Mouse (Mus musculus) ES-Bruce4 (cell line): ENCODE measurements around the gene Gpcpd1. TPM values are rescaled to one million over a fixed set of nuclear protein-coding genes. Genes with fewer than 3 reads are reported as not detected.

Experiments used
- H3K27ac ChIP-seq: 2 replicates; pipeline ENCODE4 v1.5.1; 2012; ENCODE audit warnings: low read length, inconsistent platforms; ENCODE audit not compliant: insufficient read depth
- H3K27me3 ChIP-seq: 2 replicates; pipeline ENCODE4 v1.6.1; 2012; ENCODE audit warnings: mild to moderate bottlenecking, low read length, inconsistent platforms; ENCODE audit not compliant: control insufficient read depth, poor library complexity, insufficient read depth, severe bottlenecking
- H3K36me3 ChIP-seq: 2 replicates; pipeline ENCODE4 v1.6.1; 2012; ENCODE audit warnings: inconsistent platforms, mild to moderate bottlenecking, low read length, moderate library complexity; ENCODE audit not compliant: control insufficient read depth, poor library complexity, insufficient read depth, severe bottlenecking
- H3K4me1 ChIP-seq: one replicate; pipeline ENCODE4 v1.8.1; 2011; ENCODE audit warnings: low read length; ENCODE audit not compliant: control insufficient read depth, insufficient read depth
- H3K4me3 ChIP-seq: 2 replicates; pipeline ENCODE4 v1.5.1; 2011; ENCODE audit warnings: low read depth, mild to moderate bottlenecking, low read length
- H3K9ac ChIP-seq: 2 replicates; pipeline ENCODE4 v1.6.1; 2012; ENCODE audit warnings: low read depth, mild to moderate bottlenecking, inconsistent platforms; ENCODE audit not compliant: poor library complexity, severe bottlenecking
- H3K9me3 ChIP-seq: replicated peaks from 2 replicates; pipeline ENCODE4 v1.6.1; 2012; ENCODE audit warnings: mild to moderate bottlenecking, low read length, inconsistent platforms; ENCODE audit not compliant: control insufficient read depth, poor library complexity, insufficient read depth, severe bottlenecking
- CTCF ChIP-seq: IDR thresholded peaks from one replicate; pipeline ENCODE4 v1.8.1; 2011; ENCODE audit warnings: low read depth, low read length
- EP300 ChIP-seq: IDR thresholded peaks from 2 replicates; pipeline ENCODE4 v1.6.1; 2011; ENCODE audit warnings: low read depth, low read length; ENCODE audit not compliant: insufficient read depth
- POLR2A ChIP-seq: IDR thresholded peaks from one replicate; pipeline ENCODE4 v1.8.1; 2011; ENCODE audit warnings: low read length; ENCODE audit not compliant: insufficient read depth
- polyA plus RNA-seq: library from polyadenylated mRNA; stranded (reverse); fragments of >200 nt; gene quantifications from 2 replicates; pipeline ENCODE4 v1.2.4, GENCODE M21; 2011; ENCODE audit warnings: low read depth; ENCODE audit not compliant: missing spikeins, insufficient read depth, insufficient read length

Gene Gpcpd1
- polyA plus RNA-seq, 1 experiment, result 11.0 TPM

- TF ChIP-seq CTCF, result peak; percentile 82
- TF ChIP-seq POLR2A, result no peak
- no peak overlapping the region for H3K27ac ChIP-seq
- no peak overlapping the region for H3K9ac ChIP-seq
- H3K36me3 ChIP-seq, result no peaks in the 10 kb centered on the region
- H3K27me3 ChIP-seq, result no peaks in the 10 kb centered on the region
- no peaks in the 10 kb centered on the region for H3K9me3 ChIP-seq
- H3K4me3 ChIP-seq, result no peak overlapping the region
- H3K4me1 ChIP-seq, result no peaks in the 10 kb centered on the region
Observed at GRCm38 (mm10) chr2:132485454-132485853, 102.1 kb downstream of the Gpcpd1 start.

GRCm38 (mm10) chr2:132481547-132481946, 106.0 kb downstream of the Gpcpd1 start:
- Histone ChIP-seq H3K36me3 (no peaks in the 10 kb centered on the region), H3K27ac (no peak overlapping the region), H3K27me3 (no peaks in the 10 kb centered on the region), H3K9ac (no peak overlapping the region), H3K4me1 (no peaks in the 10 kb centered on the region), H3K4me3 (no peak overlapping the region), H3K9me3 (no peaks in the 10 kb centered on the region)
- no peak for TF ChIP-seq CTCF
- no peak for TF ChIP-seq EP300

Other genes with a start within 250 kb of the Gpcpd1 start
- 0.50 and 0.51 TPM in 2 replicates for gene Prokr2, start 202.3 kb downstream of the Gpcpd1 start, polyA plus RNA-seq
- 5.7 and 10.7 TPM in 2 replicates for gene Shld1, start 99.2 kb upstream of the Gpcpd1 start, polyA plus RNA-seq
- not detected in 2 replicates for gene Chgb, start 193.5 kb upstream of the Gpcpd1 start, polyA plus RNA-seq
- gene Trmt6, start 228.3 kb upstream of the Gpcpd1 start, polyA plus RNA-seq, result 53.5 and 54.6 TPM in 2 replicates
- gene Mcm8, start 228.4 kb upstream of the Gpcpd1 start, polyA plus RNA-seq, result 36.8 and 42.0 TPM in 2 replicates